Mouse (Mus musculus) intestine, embryonic 16.5 days (tissue): ENCODE measurements around the gene Lsm4. TPM values are rescaled to one million over a fixed set of nuclear protein-coding genes. Genes with fewer than 3 reads are reported as not detected.

ENCODE experiments used
- ATAC-seq: fragments of 200-750 bp; cut with Nextera tagmentation; 2 replicates; pipeline ENCODE4 v1.8.0; 2017; ENCODE audit warnings: moderate TSS enrichment, moderate library complexity
- H3K27ac ChIP-seq: fragments of 300-500 bp; sonication (generic); 2 replicates; pipeline ENCODE4 v1.5.1; 2014; ENCODE audit warnings: mild to moderate bottlenecking, low read length
- H3K27me3 ChIP-seq: fragments of 300-500 bp; sonication (generic); replicated peaks from 2 replicates; pipeline ENCODE4 v1.6.1; 2014; ENCODE audit warnings: low read length, control low read depth, mixed read lengths; ENCODE audit not compliant: control insufficient read depth, insufficient read depth
- H3K36me3 ChIP-seq: fragments of 300-500 bp; sonication (generic); 2 replicates; pipeline ENCODE4 v1.6.1; 2014; ENCODE audit warnings: low read length, control low read depth; ENCODE audit not compliant: control insufficient read depth, insufficient read depth
- H3K4me1 ChIP-seq: fragments of 300-500 bp; sonication (generic); 2 replicates; pipeline ENCODE4 v1.6.1; 2014; ENCODE audit warnings: low read length, control low read depth, mixed read lengths; ENCODE audit not compliant: control insufficient read depth, insufficient read depth
- H3K4me2 ChIP-seq: fragments of 300-500 bp; sonication (generic); 2 replicates; pipeline ENCODE4 v1.6.1; 2014; ENCODE audit warnings: low read depth, low read length, control low read depth
- H3K4me3 ChIP-seq: fragments of 300-500 bp; sonication (generic); 2 replicates; pipeline ENCODE4 v1.5.1; 2014; ENCODE audit warnings: mild to moderate bottlenecking, low read length
- H3K9ac ChIP-seq: fragments of 300-500 bp; sonication (generic); 2 replicates; pipeline ENCODE4 v1.6.1; 2014; ENCODE audit warnings: low read depth, low read length
- H3K9me3 ChIP-seq: fragments of 300-500 bp; sonication (generic); 2 replicates; pipeline ENCODE4 v1.6.1; 2016; ENCODE audit warnings: low read length, control low read depth; ENCODE audit not compliant: control insufficient read depth
- WGBS: fragments of 180-500 bp; shearing (Covaris S2); extraction: QIAGEN DNeasy Blood & Tissue Kit; methylation state at CpG from one replicate; pipeline ENCODE4 v1.1.7; 2014; 5-methylcytosine and 5-hydroxymethylcytosine counted together
- polyA plus RNA-seq: library from polyadenylated mRNA; unstranded; fragments of >200 nt; fragmentation: Nextera tagmentation; extraction: Ambion mirVana; gene quantifications from 2 replicates; pipeline ENCODE4 v1.2.1, GENCODE M21; 2015

Gene Lsm4
- polyA plus RNA-seq, 1 experiment from 2014 or later, result 228 TPM

DNA sequence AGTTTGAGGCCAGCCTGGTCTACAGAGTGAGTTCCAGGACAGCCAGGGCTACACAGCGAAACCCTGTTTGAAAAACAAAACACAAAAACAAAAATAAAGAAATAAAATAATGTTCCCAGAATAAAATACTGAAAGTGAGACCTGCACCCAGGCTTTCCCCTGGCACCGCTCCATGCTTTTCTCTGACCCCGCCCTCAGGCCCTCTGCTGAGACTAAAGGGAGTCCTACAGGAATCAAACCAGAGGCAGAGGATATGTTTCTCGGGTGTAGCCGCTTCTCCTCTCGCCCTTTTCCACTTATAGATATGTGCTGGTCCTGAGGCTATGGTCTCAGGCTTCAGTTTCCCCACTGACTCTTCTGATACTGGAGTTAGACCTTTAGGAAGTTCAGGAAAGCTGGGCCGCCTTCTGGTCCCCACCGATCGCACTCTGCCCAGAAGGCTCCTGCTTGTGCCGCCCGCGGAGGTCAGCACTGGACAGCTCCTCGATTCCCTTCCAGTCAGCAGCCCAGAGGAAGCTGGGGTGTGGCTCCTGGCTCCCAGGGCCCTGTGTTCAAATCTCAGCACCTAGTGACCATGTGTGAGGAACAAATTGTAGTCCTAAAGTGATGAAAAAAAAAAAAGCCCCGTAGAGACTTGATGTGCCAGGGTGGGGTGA lies 52.9 kb downstream of the Lsm4 start:
- no peak for ATAC-seq
- H3K9me3 ChIP-seq, result no peaks in the 10 kb centered on the region
- H3K4me2 ChIP-seq, result no peak overlapping the region
- H3K9ac ChIP-seq, result no peak overlapping the region
- no peaks in the 10 kb centered on the region for H3K36me3 ChIP-seq
- no peak overlapping the region for H3K4me3 ChIP-seq
- no peak overlapping the region for H3K27ac ChIP-seq
- WGBS, result 31% methylated on average over 14 of the region's 14 CpGs
- peaks cover 17% of the 10 kb centered on the region for H3K4me1 ChIP-seq
- H3K27me3 ChIP-seq, result peaks cover 11% of the 10 kb centered on the region; the same call in 1 of the 2 replicates

DNA sequence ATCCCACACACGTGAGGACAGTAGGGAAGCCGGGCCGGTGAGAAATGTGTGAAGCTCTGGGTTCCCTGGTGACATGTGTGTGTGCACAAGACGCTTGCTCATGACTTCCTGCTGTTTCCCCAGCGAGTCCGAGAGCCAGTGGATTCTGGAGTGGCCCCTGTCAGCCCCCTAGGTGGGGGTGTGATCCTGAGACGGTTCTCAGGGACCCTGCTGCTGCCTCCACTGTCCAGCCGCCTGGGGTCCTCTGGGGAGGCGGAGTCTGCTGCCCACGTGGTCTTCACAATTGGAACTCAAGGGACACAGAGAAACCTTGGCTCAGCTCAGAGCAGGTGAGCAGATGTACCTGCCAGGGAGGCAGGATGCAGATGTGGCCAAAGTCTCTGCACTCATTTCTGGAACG lies 53.7 kb downstream of the Lsm4 start:
- Histone ChIP-seq H3K36me3 (no peaks in the 10 kb centered on the region), H3K4me3 (no peak overlapping the region), H3K4me1 (peaks cover 17% of the 10 kb centered on the region), H3K27ac (no peak overlapping the region), H3K27me3 (peaks cover 11% of the 10 kb centered on the region; the same call in 1 of the 2 replicates), H3K9me3 (no peaks in the 10 kb centered on the region), H3K9ac (no peak overlapping the region), H3K4me2 (no peak overlapping the region)
- 44% methylated on average over 11 of the region's 11 CpGs for WGBS
- ATAC-seq, result no peak

Other genes with a start within 250 kb of the Lsm4 start
- gene Crtc1, start 233.7 kb upstream of the Lsm4 start, polyA plus RNA-seq, result 12.9 and 16.4 TPM in 2 replicates
- 21.2 and 21.5 TPM in 2 replicates for gene Klhl26, start 196.3 kb upstream of the Lsm4 start, polyA plus RNA-seq
- gene Tmem59l, start 185.9 kb upstream of the Lsm4 start, polyA plus RNA-seq, result 2.9 and 3.3 TPM in 2 replicates
- 1.6 and 1.7 TPM in 2 replicates for gene Crlf1, start 180.1 kb upstream of the Lsm4 start, polyA plus RNA-seq
- gene Rex1bd, start 166.5 kb upstream of the Lsm4 start, polyA plus RNA-seq, result 130 and 137 TPM in 2 replicates
- gene Uba52, start 162.4 kb upstream of the Lsm4 start, polyA plus RNA-seq, result 991 TPM in 2 replicates
- gene Fkbp8, start 145.5 kb upstream of the Lsm4 start, polyA plus RNA-seq, result 320 and 328 TPM in 2 replicates
- 65.3 and 67.3 TPM in 2 replicates for gene Kxd1, start 145.3 kb upstream of the Lsm4 start, polyA plus RNA-seq
- gene Ell, start 133.8 kb upstream of the Lsm4 start, polyA plus RNA-seq, result 16.6 and 17.7 TPM in 2 replicates
- gene Isyna1, start 78.9 kb upstream of the Lsm4 start, polyA plus RNA-seq, result 105 and 121 TPM in 2 replicates
- 63.2 and 73.9 TPM in 2 replicates for gene Ssbp4, start 64.4 kb upstream of the Lsm4 start, polyA plus RNA-seq
- 2.9 and 3.0 TPM in 2 replicates for gene Lrrc25, start 57.1 kb upstream of the Lsm4 start, polyA plus RNA-seq
- gene Gdf15, start 40.8 kb upstream of the Lsm4 start, polyA plus RNA-seq, result 3.6 and 3.7 TPM in 2 replicates
- gene Pgpep1, start 12.9 kb upstream of the Lsm4 start, polyA plus RNA-seq, result 88.3 and 101 TPM in 2 replicates
- 37.3 and 52.2 TPM in 2 replicates for gene Jund, start 25.7 kb downstream of the Lsm4 start, polyA plus RNA-seq
- gene Iqcn, start 30.2 kb downstream of the Lsm4 start, polyA plus RNA-seq, result not detected in 2 replicates
- gene Gm3336, start 45.3 kb downstream of the Lsm4 start, polyA plus RNA-seq, result 3.3 and 4.1 TPM in 2 replicates
- gene Pde4c, start 50.5 kb downstream of the Lsm4 start, polyA plus RNA-seq, result 0.28 and 0.64 TPM in 2 replicates
- gene Rab3a, start 81.4 kb downstream of the Lsm4 start, polyA plus RNA-seq, result 24.9 and 25.6 TPM in 2 replicates
- 78.6 and 79.8 TPM in 2 replicates for gene Mpv17l2, start 87.7 kb downstream of the Lsm4 start, polyA plus RNA-seq
- 63.7 and 65.3 TPM in 2 replicates for gene Pik3r2, start 103.5 kb downstream of the Lsm4 start, polyA plus RNA-seq
- gene Mast3, start 131.8 kb downstream of the Lsm4 start, polyA plus RNA-seq, result 12.9 and 15.1 TPM in 2 replicates
- gene Il12rb1, start 135.2 kb downstream of the Lsm4 start, polyA plus RNA-seq, result 0.27 and 0.34 TPM in 2 replicates
- gene Arrdc2, start 166.5 kb downstream of the Lsm4 start, polyA plus RNA-seq, result 8.3 and 9.0 TPM in 2 replicates
- 1.0 and 1.2 TPM in 2 replicates for gene Kcnn1, start 190.0 kb downstream of the Lsm4 start, polyA plus RNA-seq
- 79.3 and 90.1 TPM in 2 replicates for gene Ccdc124, start 200.7 kb downstream of the Lsm4 start, polyA plus RNA-seq
- gene Slc5a5, start 219.5 kb downstream of the Lsm4 start, polyA plus RNA-seq, result 0.31 and 0.32 TPM in 2 replicates
- gene Rpl18a, start 224.2 kb downstream of the Lsm4 start, polyA plus RNA-seq, result 4,291 and 4,407 TPM in 2 replicates
- 32.6 and 34.3 TPM in 2 replicates for gene Map1s, start 232.7 kb downstream of the Lsm4 start, polyA plus RNA-seq